Mouse (Mus musculus): Measurements from ENCODE around the gene Brd3.

Brd3 gene

DNA sequence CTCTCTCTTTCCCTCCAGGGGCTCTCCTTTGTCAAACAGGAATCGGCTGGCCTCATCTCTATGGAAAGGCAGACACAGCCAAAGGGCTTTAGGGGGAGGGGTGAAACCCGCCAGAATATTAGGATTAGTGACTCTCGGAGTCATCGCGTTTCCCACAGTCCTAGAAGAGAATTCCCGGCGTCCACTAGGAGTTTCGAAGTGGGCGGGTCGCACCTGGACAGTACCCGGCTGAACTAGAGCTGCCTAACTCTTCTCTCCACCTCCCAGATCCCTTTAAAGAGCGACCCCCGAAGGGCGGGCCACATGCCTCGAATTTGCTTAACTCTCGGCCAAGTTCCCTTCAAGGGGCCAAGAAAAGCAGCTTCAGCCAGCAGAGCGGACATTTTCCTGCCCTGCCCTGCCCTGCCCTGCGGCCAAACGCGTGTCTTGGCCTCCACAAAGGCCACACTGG lies 82.3 kb downstream of the Brd3 start:
- peak; percentile 94 for DNase-seq

DNA sequence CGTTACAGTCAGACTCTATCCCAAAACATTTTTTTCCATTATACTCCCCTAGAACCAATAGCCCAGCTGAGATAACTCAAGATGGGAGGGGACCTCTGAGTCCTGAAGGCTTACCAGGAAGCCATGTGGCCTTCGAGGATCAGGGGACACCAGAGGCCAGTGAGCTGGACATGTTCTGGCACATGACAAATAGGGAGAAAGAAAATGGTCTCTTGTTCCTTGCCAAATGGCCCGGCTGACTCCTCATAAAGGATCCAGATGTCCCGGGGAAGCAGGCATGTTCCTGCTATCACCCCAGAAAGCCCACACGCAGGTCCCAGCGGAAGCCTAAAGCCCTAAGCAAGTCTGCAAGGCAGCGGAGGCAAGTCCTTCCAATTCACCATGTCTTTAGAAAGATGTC lies 83.9 kb downstream of the Brd3 start:
- peak; percentile 98 for DNase-seq

DNA sequence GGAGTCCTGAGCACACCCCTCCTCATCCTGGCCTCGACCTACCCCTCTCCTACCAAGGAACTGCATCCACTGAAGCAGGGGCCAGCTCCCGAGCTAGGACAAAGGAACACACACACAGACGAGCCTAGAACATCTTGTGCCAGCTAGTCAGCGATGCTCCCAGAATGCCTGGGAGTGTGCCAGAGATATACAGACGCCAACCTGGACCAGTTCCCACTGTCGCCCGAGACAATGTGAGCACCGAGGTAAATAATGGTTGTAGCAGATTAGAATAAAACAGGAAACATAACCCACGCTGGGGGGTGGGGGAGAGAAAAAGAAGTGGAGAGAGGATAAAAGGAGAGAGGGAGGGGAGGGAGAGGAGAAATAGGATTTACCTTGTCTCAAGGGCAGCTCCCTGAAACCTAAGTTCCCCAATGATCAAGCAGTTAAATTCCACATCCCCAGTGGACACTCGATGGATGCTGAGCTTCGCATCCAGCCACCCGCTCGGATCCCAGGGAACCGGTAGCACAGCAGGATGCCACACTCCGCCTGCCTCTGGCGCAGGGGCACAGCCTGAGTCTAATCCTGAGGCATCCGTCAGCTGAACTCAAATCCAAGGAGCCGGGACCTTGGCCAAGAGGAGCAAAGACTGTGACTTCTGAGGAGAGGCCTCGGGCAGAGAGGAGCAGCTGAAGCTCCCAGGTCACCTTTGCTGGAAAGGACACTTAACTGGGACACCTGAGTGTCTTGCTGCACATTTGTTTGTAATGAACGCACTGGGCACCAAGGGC lies 86.0 kb downstream of the Brd3 start:
- peak; percentile 95 for DNase-seq

DNA sequence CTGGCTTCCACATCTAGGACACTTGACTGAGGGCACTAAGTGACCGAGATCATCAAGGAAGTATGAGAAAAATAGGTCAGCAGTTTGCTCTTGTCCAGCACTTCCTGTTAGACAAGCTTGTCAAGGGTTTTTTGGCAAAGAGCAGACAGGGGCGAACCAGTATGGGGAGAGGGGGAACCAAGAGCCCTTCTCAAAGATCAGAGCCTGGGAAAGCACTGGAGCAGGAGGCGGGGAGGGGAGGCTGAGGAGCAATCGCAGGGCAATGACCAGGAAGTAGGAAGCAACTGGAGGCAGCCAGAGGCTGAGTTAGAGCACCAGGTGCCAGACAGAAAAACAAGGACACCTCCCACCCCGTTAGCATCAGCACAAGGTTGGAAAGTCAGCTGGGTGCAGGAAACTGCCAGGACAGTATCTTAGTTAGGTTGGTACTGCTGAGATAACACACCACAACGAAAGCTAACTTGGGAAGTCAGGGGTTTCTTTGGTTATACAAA lies 88.8 kb downstream of the Brd3 start:
- peak; percentile 97 for DNase-seq

DNA sequence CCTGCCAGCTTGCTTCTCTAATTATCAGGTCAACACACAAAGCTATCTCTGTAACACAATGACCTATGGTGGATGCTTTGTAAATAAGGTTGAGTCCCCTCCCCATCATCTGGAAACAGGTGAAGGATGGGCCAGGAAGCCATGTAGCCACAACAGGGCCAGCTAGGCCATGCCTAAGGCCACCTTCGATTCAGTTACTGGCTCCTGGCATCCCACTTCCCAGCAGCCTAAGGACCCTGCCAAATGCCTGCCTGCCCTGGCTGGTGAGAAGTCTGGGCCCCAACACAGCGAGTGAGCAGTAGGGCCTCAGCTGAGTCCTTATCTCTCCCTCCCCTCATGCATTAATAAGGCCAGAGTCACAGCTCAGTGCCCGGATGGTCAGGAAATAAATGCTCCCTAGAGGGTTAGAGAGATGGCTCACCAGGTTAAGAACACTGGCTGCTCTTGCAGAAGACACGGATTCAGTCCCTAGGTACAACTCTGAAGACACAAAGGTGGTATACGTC lies 89.8 kb downstream of the Brd3 start:
- peak; percentile 91 for DNase-seq

DNA sequence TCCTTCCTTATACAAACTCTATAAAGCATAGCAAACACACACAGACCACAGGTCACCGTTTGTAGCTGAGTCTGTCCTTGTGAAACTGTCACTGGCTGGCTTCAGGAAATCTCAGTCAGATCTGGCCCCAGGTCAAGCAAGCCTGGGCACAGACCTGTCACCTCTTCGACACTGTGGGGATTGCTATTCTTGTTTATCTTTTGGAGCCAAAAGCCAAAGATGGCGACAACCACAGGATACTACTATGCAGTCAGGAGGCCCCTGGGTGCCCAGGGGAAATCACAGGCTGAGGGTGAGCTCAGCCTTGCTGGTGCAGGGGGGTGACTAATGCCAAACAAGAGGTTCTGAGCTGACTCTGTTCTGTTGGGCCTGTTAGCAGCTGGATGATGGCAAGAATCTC lies 91.0 kb downstream of the Brd3 start:
- peak; percentile 97 for DNase-seq

DNA sequence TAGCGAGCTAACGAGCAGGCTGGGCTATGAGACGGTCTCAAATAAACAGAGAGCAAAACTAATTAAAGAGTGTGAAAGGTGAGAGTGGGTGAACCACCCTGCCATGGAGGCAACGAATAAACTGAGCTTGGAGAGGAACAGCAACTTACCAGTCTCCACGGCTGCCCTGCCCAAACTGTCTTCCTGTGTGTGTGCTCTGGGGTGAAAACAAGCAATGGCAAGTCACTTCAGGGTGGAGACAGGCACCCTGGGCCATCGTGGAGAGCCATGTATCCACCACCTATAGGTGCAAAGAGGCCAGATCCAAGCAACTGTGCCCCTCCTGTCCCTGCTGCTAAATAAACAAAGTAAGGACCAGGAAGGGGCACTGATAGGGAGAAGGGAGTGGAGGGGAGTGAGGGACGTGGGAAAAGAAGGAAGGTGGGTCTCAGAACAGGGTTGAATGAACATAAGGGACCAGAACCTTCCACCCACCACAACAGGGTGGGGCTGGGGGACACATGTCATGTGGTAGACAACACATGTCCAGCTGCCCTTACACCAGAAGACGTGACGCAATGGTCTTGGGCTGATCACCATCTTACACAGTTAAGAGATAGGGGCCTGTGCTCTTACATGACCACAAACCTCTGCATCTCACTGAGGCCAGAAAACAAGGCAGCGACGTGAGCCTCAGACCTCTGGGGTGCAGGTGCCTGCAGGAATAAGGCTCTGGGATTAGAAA lies 92.2 kb downstream of the Brd3 start:
- no peak for DNase-seq

DNA sequence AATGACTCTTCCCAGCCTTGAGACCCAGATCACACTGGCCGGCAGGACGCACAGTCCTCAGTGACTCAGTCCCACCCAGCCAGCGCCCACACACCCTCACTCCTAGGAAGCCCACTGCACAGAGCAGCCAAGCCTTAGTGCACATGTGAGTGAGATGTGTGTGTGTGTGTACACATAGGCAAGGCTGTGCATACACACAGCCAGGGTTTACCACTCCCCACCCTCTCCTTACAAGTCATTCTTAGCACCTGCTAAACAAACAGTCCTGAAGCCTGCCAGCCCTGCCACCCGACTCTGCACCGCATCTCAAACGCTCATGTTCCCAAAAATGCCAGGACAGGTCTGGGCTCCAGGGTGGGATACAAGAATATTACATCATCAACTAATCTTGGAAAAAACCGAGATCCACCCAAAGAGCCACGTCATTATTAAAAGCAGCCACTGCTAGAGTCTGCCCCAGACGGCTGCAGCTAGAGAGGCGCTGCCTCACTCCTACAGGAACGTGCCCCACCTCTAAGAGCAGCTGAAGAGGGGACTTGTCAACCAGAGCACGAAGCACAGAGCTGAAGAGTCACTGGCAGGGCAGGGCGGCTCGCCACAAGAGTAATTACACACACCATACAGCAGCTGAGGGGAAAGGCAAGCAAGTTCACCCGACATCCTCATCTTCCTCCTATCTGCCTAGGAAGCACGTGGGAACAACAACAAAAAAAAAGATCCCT lies 93.4 kb downstream of the Brd3 start:
- peak; percentile 94 for DNase-seq

DNA sequence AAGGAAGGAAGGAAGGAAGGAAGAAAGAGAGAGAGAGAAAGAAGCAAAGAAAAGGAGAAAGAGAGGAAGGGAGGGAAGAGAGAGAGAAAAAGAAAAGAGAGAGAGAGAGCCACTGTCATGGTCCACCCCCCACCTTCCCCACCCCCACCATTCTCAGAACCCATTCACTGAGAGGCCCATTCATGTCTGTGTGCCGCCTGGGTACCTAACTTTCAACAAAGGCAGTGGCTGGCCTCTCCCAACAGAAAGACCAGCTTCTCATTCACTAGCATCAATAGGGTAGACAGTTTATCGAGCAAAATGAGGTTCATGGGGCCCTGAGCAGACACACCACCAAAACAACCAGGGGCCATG lies 93.9 kb downstream of the Brd3 start:
- DNase-seq = no peak

DNA sequence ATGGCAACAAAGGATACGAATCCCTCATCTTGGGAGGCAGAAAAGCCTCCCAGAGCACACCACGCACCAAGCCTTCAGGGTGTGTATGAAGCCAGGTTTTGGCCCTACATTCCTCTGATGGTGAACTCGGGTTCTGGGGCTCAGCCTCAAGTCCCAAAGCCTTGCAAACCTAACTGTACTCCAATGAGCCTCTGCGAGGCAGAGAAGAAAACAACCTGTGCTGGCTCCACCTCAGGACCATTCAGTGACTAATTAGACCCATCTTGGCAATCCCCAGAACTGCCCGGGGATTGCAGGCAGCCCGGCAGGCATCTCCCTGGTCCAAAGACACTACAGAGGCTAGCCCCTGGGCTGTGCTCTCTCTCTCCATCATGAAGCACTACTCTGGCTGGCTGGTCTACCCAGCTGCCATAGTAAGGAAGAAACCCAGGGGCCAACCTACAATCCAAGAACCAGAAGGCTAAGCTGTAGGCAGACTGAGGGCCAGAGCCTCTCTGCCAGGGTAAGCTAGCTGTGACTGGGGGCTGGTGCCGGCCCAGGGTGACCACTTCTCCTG lies 95.1 kb downstream of the Brd3 start:
- peak; percentile 91 for DNase-seq

DNA sequence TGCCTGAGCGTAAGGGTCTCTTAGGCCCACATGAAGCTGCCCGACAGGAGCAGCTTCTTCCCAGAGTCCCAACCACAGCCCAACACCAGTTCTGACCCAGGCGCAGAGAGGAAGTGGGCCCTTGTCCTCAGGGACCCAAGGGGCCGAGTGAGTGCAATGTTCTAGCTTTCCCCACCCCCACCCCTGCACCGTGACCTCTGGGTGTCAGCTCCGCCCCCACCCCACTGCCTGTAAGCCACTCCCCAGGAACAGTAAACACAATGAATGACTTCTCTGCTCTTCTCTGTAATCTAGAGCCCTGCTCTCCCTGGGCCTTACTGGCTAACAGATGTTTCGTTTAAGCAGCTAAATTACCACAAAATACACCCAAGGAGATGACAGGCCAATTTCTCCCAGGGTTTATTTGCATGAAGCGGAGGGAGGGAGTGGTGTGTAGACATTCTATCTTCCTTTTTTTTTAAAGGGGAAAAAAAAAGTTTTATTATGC lies 95.7 kb downstream of the Brd3 start:
- DNase-seq = peak; percentile 96

DNA sequence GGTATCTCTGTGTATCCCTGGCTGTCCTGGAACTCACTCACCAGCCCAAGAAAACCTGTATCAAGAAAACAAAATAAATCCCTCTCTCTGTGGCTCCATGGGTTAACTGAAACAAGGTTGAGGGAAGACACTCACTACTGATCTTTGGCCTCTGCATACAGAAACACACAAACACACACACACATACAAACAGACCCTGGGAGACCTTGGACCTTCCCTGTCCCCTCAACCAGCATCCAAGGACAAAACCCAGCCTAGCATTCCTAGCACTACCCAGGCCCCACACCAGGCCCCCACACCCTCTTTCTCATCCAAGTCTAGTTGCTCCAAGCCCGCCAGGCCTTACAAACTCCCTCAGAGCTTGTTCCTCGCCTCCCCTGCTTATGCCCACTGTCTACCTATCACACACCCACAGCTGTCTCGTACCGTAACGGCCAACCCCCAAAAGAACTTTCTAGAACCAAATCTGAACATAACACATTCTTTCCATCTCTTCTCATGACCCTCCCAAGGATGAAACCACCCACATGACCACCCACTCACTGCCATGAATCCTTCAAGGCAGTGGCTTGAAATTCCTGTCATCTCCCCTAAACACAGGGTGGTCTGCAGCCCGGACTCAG lies 96.8 kb downstream of the Brd3 start:
- DNase-seq = peak; percentile 91

DNA sequence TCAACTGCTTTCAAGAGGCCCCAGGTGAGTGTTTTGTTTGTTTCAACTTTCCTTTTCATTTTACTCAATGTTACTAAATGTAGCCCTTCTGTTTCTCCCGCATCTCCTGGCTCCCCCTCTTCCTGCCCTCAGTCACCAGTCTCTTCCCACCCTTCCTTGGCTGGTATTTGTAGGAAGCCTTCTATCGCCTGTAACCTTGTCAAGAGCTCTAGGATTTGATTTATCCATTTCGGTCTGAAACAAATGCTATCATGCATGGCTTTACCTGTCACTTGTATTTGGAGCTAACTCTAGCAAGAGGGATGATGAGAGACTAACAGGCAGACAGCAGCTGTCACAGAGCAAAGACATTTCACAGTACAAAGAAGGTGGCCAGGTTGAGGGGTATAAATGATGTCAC lies 99.3 kb downstream of the Brd3 start:
- DNase-seq = no peak

DNA sequence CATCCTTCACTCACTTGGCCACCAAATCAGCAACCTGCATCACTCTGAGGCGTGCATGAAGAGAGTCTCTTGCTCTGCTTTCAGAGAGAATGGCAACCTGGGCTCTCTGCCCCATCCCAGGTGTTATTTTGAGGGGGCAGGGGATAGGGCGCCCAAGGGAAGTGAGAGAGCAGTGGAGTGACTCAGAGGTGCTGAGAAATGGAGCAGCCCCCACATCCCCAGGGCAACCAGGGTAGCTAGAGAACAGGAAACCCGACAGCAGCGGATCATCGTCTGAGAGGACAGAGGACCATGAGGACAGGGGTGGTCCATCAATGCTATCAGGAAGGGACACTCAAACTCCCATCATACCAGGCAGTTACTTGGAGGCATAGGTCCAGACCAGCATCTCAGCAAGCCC lies 100.5 kb downstream of the Brd3 start:
- DNase-seq = no peak

DNA sequence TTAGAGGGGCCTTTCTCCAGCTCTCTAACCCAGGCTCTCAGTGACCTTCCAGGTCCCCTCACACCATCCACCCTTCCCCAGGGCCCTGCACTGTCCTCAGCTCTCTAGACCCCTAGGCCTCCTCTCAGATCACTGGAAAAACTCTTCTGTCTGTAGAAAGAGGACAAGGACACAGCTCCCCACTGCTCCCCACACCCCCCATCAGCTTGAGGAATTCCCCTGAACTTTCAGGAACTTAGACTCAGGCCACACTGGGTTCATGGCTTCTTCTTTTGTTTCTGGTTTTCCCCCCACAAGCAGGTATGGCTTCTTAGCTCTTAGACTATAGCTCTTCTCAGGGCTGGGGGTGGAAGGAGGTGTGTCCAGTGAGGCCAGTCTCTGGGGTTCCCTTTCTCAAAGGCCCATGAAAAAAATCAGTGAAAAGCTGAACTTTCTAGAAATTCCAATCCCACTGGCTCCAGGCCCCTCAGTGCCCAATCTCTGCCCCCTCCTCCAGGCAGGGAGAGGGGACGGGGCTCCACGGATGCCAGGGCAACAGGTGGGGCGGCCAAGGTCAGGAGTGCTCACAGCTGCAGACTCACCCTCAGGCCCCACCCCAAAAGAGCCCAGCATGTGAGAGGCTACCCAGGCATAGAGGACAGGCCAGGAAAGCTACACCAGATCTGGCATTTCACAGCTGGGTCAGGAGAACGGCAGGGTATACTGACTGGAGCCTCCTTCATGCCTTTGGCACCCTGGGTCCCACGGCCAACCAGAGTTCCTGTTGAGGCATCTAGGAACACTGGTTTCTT lies 102.2 kb downstream of the Brd3 start:
- peak; percentile 92 for DNase-seq

DNA sequence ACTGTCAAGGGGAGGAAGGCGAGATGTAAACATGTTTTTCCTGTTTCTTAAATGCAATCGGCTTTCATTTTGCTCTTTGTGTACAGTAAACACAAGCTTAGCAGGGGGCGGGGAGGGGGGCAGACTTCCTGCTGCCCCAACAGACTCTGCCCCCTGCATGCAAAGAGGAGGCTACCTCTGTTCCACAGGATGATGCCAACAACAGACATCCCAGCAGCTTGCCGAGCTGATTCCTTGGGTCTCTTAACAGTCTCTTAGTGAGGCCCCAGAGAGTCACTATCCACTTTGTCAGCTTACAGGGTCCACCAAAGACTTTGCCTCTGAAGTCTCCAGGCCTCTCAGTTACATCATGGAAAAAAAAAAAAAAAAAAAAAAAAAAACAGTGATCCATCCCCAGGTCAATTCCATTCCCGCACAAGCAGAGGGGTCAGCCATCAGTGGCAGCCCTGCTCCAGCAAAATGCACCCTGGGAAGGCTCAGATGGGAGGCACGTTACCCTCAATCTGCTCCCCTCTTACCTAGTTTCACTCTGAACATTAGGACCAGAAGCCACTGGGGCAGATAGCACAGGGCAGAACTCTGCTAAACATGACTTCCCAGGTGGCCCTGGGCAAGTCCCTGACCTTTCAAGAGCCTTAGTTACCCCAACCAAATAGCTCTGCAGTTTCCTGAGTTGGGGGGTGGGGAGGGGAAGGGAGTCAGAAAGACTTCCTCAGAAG lies 102.9 kb downstream of the Brd3 start:
- no peak for DNase-seq

DNA sequence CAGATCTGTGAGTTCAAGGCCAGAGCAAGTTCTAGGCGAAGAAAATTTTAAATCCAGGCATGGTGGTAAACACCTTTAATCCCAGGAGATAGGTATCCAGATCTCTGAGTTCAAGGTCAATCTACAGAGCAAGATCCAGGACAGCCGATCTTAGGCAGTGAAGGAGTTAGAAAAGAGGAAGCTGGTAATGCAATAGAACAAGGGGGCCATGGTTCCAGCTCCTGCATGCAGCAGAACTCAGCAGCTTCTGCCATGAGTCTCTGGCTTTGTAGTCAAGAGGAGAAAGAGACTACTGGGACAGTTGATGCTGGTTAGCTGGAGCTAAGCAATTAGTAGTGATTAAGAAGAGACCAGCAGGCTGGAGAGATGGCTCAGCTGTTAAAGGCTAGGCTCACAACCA lies 105.9 kb downstream of the Brd3 start:
- no peak for DNase-seq

DNA sequence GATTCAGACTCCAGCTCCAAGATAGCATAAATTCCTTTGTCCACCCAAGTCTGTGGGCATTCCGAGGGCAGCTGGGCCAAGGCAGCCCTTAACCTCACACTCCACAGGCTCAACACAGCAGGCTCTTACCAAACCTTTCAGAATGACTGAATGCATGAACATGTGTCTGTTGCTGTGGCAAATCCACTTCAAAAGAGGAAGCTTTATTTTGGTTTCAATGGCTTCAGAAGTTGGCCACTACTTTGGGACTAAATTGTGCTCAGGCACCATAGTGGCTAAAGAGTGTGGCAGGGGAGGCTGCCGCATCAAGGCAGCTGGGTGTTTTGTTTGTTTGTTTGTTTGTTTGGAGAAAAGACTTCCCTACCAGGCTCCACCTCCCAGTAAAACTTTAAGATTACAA lies 107.4 kb downstream of the Brd3 start:
- DNase-seq = no peak

DNA sequence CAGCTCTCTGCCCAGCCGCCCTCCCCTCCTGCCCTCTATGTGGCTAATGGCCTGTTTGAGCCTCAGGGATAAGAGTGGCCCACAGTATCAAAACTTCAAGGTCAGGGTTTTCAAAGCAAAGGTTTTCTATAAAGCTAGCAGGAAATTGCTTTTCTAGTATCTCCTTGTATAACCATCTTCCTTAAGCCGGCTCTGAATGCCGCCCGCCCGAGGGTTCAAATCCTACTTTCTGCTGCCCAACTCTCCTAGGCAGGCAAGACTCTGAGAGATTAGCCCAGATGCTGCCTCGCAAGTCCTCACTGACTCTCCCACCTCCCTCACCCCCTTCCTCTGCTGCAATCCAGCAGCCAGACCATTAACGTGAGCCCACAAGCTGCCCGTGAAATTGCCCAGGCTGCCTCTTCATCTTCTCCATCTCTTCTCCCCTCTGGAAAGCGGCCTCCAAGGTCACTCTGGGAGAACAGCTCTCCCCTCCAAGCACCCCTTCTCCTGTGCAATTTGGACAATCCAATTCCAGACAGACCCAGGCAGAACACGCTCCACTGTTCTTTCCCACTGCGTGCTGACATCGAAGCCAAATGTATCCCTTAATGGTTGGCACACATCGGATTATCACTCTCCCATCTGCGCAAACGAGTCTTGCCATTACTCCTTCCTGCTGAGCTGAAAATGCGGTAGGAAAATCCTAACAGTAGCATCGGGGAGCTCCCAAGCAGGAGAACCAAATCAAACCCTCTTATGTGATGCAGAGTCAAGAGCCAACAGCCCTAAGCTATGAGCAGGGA lies 110.6 kb downstream of the Brd3 start:
- DNase-seq = no peak
